Mouse (Mus musculus) skeletal muscle tissue, adult 2 months (tissue): Measurements from ENCODE around the gene Pik3r1.

ENCODE experiments used
- DNase-seq: peaks from one replicate; pipeline ENCODE4 v3.0.0-alpha.2; 2012; ENCODE audit warnings: low read depth, low spot score

Pik3r1 gene

DNA sequence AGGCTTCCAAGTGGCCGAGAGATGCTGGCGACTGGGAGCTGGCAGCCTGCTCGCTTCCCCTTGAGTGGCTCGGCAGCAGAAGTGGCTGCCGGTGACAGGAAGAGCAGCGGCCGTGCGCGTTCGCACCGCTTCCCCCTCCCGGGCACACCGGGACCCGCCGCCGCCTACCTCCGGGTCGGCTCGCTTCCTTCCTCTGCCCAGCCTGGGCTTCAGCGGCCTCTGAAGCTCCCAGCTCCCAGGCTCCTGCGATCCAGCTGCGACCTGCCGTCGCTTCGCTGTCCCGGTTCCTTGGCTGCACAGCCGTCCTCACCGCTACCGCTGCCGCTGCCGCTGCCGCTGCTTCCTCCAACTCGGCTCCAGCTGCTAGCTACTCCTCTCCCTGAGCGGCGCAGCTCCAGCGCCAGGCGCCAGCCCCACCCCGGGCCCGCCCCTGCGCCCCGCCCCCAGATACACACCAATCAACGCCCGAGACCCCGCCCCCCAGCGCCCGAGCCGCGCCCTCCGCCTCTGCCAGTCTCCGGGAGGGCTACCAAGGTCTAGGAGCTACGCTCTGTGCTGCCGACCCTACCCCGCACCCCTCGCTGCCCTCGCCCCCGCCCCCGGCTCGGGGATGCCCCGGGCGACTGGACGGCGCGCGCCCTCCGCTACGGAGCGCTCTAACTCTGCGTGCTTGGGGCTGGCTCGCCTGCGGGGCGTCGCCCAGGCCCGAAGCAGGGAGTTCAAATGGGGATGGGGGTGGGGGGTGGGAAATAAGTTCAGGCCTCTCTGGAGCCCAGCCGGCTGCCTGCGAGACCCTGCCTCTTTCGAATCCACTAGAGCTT, at the start of gene Pik3r1:
Pik3r1 (minus strand) TSS at position 409 of the 821 bp plus-strand sequence.
- peak; percentile 91 for DNase-seq

DNA sequence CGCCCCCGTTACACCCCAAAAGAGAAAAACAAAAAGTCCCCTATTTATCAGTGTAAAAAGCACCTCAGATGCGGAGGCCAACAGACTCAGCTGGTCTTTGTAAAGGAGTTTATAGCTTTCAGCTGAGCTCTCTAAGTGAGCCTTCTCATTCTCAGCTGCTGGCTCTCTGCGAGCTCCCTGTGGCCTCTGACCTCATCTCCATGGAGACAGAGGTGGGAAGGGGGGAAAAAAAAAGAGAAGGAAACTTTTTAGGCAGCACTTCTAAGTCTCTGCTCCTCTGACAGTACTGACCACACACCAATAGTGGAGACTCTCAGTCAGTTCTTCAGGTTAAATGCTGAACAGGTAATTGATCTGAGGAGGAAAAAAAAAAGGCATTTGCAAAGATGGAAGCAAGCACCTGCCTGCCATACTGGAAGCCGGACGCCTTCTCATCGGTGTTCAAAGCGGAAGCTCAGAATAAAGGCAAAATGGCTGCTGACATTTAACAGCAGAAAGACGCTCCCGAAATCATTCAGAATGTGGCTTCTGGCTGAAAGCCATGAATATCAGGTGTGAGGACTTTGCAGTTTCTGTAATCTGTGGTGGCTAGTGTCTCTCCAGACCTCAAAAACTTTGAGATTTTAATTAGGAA, 45.4 kb upstream of the Pik3r1 start:
- peak; percentile 51 for DNase-seq

DNA sequence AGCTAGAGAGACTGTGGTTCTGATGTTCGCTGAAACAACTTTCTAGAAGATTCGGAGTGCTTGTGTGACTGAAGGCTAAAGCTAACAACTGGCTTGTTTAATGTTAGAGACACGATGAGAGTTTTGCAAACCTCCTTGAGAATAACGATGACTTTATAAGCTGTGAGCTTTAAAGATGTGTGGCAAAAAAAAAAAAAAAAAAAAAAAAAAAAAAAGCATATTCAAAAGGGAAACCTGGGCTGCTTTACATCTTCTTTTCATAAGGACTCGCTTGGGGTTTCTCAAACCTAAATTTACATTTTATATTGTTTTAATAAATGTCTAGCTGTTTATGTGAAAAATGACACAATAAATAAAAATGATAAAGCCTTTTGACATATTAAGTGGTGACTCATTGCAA, 44.3 kb upstream of the Pik3r1 start:
- no peak for DNase-seq

DNA sequence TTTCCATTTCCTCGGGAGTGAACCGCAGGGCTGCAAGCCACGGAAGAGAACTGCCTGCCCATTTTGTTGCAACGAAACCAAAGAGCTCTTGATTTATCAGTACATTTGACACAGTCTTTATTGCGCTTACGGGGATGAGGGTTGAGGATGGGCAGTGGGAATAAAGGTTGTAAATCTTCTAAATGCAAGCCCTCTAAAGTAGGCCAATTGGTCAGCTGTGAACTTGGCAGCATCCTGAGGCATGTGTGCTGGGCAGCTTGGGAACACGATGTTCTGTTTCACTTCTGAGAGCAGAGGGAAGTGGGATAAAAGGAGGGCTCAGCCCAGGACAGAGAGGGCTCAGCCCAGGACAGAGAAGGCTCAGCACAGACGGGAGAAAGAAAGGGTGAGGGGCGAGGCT, 43.9 kb upstream of the Pik3r1 start:
- peak; percentile 94 for DNase-seq

DNA sequence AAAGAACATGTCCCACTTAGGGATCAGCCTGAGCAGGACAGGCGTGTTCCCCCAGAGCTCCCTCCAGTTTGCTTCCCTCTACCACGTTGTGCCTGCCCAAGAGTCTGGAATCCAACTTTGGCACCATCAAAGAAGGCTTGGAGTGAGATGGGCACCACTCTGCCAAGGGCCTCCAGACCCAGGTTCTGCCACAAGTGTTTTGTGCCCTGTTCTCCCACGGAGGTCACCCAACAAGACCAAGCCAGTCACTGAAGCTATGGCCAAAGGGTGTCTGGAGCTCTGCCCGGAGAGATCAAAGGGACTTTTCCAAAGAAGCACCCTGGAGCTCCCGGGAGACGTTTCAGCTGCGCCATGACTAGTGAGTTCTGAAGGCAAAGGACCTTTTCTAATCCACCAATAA, 42.6 kb upstream of the Pik3r1 start:
- DNase-seq, result no peak

DNA sequence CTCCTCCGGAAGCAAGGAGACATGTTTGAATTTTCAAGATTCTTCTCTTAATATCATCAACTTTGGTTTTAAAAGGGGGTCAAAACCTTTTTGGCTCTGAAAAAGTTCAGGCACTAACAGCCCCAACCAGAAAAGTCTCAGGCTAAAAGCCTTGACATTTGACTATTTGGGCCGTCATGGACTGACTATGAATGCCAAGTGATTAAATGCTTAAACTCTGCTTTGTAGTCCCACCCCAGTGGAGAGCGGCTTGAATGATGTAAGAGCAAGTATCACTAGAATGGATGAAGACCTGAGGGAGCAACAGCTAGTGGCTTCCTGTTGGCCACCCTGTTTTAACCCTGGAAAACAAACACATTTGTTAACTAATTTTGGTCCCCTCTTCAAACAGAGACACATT, 41.8 kb upstream of the Pik3r1 start:
- no peak for DNase-seq

DNA sequence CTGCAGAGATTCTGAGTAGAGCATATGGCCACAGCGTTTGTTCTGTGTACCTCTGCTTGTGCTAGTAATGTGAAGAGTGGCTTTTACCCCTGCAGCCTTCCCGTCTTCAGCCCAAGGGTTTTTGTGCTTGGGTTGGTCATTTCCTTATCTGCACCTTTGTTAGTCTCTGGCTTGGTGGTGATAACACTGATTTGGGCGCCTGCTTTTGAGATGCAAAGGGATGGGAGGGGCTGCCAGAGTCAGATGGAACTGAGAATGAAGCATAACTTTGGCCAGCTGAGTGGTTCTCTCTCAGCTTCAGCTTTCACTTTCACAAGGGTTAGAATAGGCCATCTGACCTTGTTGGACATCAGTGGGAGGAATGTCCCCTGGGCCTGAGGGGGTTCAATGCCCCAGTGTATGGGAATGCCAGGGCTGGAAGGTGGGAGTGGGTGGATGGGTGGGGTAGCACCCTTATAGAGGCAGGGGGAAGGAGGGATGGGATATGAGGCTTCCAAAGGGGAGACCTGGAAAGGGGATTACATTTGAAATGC, 37.6 kb upstream of the Pik3r1 start:
- DNase-seq, result no peak

DNA sequence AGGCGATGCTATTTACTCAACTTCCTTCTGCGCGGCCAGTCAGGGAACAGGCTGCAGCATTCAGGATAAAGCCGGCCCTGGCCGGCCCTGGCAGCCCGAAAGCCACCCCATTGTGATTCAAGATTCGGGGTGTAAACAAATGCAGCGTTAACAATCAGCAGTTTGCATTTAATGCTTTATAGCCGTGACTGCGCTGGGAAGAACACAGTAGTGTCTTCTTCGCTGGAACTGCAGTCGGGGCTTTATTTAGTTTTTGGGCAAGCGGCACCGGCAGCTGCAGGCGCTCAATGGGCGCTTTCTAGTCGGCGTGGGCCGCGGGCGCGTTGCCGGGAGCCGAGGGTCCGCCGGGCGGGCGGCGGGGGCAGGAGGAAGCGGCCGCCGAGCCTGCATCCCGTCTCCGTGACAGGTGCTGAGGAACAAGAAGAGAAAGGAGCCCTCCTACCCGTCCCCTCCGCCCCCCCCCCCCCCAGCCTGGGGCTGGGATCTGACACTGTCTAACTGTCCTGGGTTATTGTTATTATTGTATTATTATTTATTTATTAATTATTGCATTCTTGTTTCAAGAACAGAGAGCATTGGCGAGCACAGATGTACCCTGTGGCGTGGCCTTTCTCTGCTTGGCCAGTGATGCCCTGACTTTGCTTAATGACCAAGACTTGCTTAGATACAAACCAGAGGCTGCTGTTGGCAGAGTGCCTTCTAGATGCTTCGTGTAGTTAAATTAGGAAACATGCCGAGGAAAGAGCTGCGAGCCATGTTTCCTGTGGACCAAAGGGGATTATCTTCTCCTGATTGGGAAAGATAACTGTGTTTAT, 33.6 kb upstream of the Pik3r1 start:
- DNase-seq, result no peak

DNA sequence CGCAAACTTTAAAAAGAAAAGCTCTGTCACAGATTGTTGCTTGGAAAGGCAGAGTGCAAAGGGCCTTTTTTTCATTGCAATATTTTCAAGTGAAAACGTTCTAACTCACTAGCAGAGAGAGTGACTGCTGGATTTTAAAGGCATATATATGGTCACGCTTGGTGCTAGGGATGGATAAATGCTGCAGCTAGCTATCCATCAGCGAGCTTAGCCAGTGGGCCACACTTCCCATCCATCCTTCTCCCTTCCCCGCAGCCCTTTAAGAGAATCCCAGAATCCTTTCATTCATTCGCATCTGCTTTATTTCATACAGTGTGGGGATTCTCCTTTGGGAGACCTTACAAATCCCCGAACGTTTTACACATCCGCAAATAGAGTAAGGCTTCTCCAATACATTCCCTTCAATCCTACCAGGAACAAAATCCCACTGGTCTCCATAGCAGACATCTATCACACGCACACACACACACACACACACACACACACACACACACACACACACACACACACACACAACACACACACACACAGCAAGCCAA, 32.9 kb upstream of the Pik3r1 start:
- no peak for DNase-seq

DNA sequence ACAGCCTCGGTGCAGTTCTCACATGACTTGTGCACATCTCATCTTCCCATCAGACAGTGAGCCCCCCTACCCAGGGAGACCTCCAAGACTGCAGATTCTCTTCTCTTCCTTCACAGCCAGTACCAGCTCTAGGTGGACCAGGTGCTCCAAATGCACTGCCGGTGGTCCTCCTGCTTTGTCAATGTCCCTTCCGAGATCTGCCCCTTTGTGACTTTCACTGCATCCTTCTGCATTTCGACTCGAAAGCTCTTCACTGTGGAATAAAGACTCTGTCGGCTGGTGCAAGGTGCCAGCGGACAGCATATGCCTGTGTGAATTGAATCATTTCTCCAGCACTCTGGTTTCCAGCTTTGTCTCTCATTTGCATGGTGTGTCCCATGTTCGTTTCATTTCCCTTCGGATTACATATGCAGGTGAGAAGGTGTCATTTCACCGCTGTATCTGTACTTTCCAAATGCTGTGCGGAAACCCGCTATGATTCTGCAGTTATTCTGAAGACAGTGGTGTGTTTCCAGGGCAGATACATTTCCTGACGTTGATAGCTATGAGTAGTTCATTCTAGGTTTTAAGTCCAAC, 32.1 kb upstream of the Pik3r1 start:
- no peak for DNase-seq

DNA sequence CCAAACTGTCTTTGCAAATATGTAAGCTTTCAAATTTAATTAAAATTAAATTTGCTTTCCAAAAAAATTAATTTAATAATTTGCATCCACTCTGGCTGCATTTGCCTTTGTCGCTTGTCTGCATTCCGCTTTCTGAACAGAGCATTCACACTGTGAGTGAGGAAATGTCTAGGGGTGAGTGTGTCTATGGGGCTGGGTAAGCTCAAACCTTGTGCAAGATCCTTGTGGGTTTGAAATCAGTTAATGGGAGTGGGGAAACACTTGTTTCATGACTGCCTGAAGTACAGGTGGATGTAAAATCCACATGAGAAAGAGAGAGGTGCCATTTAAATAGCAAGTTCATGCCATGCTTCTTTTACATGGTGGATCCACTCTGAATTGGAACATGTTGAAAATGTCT, 31.3 kb upstream of the Pik3r1 start:
- no peak for DNase-seq

DNA sequence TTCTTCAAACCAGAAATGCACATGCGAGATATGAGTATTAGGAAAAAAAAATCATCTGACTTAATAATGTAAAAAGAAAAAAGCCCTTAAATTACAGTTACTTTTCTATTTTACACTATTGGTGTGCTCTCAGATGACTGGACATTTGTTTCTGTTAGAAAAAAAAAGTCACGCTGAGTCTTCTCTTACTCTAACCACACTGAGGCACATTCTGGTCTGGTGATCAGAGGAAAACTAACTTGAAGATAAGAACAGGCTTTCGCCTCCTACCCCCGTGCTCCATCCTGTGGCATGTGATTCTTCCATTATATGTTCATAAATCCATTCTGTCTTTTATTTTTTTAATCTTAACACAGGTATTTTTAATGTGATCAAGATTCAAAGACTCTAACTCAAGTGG, 30.5 kb upstream of the Pik3r1 start:
- no peak for DNase-seq

DNA sequence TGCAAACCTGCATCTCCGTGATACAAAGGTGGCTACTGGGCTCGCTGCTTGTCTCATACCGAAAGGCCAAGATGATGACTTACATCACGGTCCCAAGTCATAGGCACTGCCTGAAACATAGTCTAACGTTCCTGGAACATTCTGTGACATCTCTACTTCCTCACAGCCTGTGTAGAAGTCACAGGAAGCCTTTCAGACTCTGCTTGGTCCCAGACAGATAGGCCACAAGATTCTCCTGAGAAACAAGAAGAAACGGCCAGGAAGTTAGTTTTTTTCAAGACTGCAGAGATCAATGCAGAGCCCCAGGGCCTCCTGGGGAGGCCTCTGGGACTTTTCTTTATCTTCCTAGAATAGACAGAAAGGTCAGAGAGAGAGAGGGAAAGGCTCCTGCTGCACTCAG, 29.0 kb upstream of the Pik3r1 start:
- DNase-seq, result no peak

DNA sequence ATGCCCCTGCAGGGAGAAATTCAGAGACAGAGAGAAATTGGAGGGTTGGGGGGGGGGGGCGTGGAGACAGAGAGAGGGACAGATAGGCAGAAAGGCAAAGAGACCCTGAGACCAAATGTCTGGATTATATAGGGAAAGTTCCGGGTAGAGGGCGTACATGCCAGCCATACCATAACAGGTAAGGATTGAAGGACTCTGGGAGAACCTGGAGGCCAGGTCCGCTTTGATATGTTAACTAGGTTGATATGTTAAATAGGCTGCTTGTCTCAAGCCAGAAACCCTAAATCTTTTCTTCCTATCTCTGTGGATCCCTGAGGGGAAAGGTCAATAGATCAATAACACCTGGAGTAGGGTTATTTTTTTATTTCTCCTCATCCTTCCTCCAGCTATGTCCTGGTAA, 17.7 kb upstream of the Pik3r1 start:
- DNase-seq, result no peak

DNA sequence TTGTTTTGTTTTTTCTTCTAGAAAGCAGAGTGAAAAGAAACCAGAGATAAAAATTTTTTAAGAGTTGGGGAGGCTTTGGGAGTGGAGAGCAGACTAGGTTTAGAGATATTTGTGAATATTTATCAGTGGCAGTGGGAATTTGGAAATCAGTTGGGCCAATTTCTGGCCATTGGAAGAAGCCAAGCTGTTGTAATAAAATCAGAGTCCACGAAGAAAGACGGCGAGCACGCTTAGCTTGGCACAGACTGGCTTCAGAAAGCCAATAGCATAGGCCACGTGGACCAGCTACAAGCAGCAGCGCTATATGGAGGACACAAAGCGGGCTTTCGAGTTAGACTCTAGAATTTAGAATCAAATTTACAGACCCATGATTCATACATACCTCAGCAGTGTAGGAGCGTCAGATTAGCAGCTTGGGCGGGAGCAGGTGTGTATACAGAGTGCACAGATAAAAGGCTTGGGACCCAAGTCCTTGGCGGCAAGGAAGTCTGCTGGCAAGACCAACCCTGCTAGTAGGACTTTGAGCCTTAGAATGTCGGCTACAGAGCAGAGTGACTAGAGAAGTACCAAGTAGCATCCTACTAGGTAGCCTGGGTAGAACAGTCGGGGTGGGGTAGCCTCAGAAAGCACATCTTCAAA, 16.8 kb upstream of the Pik3r1 start:
- no peak for DNase-seq

DNA sequence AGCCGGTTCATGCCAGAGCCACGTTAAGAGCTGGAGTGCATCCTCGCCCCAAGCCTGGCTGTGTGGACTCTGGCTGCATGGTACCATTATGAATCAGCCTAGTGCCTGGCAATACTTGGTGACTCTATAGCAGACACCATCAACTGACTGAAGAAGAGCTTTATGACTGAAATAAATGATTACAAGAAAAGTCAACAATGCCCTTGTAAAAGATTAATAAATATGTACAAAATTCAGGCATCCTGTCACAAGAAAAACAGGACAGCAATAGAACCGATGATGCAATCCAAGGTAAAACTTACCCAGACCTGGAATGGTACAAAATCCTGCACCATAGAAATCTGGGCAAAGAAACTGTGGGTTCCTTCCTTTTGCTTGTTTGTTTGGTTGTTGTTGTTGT, 11.0 kb upstream of the Pik3r1 start:
- no peak for DNase-seq

DNA sequence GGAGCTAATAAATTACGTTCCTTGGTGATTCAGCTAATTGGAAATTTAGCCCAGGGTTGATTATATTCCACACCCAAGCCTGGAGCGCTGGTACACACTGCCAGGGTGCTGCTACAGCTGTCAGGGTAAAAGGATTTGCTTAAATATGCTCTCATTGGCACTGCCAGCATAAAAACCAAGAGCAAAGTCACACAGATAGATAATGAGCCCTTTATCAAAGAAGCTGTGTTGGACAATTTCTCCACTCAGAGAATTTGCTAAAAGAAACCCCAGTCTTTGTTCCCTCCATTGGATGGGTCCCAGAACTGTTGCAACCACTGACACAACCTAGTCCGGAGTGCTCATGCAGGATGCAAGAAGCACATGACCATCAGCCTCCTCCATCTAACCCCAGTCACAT, 9.8 kb upstream of the Pik3r1 start:
- DNase-seq, result no peak

DNA sequence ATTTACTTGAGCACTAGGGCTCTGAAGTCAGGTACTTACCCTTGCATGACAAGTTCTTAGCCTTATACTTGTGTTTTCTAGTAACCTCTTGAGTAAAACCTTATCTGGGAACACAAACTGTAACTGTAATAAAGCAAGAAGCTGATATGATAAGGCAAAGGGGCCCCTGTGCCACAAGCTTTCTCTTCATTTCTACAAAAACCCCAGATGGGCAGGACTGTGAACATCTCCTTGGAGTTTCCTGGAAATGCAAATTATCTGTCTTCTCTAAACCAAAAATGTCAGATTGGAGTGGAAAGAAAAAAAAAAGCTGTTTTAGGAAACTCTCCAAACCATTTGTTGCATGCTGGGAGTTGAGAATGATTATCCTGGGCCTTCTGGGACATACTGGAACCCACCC, 3.1 kb upstream of the Pik3r1 start:
- DNase-seq, result no peak

DNA sequence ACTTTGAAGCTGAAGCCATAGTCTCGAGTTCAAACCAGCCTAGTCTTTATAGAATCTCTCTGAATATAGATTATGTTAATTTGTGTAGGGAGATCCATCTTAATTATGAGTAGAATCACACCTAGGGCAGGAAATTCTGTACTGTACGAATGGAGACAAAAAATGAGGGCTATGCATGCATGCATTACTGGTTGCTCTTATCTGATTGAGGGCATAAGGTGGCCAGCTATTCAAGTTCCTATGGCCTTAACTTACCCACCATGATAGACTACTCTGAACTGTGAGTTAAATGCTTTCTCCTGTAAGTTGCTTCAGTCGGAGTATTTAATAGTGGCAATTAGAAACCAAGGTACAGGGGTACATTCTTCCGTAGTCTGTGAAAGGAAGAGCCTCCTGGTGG, 1.9 kb upstream of the Pik3r1 start:
- DNase-seq, result no peak

DNA sequence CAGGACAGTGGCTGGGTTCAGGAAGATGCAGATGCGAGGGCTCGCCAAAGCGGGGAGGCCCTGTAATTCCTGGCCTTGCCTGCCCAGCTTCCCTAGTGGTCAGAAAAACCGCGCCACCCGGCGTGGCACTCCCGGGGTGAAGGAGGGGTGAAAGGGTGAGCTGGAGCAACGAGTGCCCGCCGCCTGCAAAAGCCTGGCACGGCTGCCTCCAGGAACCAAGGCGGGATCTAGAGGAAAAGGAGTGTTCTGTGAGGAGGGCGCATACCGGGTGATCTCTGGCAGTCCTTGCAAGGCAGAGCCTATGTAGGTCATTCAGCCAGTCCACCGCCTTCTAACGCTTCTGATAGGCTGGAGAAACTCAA, 594 bp upstream of the Pik3r1 start:
- peak; percentile 61 for DNase-seq
